Mouse (Mus musculus) ES-E14 (cell line): ENCODE results near the gene Rsph6a.

Experiments used
- CHD2 ChIP-seq: IDR thresholded peaks from 2 replicates; pipeline ENCODE4 v1.6.1; 2014; ENCODE audit warnings: mild to moderate bottlenecking, low read depth, low read length, inconsistent platforms
- MAFK ChIP-seq: IDR thresholded peaks from 2 replicates; pipeline ENCODE4 v1.6.1; 2014; ENCODE audit warnings: mild to moderate bottlenecking, low read depth, low read length, inconsistent platforms; ENCODE audit not compliant: insufficient read depth
- ZC3H11A ChIP-seq: IDR thresholded peaks from 2 replicates; pipeline ENCODE4 v1.6.1; 2012; ENCODE audit warnings: low read depth, mild to moderate bottlenecking, inconsistent platforms, low read length, borderline replicate concordance
- ZNF384 ChIP-seq: IDR thresholded peaks from 2 replicates; pipeline ENCODE4 v1.6.1; 2012; ENCODE audit warnings: low read depth, low read length, inconsistent platforms

DNA sequence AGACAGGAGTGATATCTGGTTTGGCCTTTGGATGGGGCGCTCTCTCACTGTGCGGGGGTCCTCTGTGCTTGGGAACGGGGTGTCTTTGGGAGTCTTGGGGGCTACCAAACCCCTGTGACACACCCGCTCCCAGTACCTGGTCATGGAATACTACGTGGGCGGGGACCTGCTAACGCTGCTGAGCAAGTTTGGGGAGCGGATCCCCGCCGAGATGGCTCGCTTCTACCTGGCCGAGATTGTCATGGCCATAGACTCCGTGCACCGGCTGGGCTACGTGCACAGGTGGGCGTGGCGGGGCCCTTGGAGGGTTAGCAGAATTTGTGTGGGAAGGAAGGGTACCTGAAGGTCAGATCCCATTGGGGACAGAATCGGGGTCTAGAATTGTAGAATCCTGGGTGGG, 32.3 kb downstream of the Rsph6a start:
- no peak for TF ChIP-seq ZC3H11A
- no peak for TF ChIP-seq CHD2
- no peak for TF ChIP-seq ZNF384
- TF ChIP-seq MAFK, result no peak
